Mouse (Mus musculus): Measurements from ENCODE around the gene Slc22a5. TPM values are rescaled to one million over a fixed set of nuclear protein-coding genes. Genes with fewer than 3 reads are reported as not detected.
"Not testable (repeated sequence)": the region's sequence is repeated elsewhere in the genome, so short reads cannot be mapped to it uniquely, and the experiment has no call there.

The Slc22a5 gene
- polyA plus RNA-seq, 1 experiment from 2014 or later, result 10.9 TPM

DNA sequence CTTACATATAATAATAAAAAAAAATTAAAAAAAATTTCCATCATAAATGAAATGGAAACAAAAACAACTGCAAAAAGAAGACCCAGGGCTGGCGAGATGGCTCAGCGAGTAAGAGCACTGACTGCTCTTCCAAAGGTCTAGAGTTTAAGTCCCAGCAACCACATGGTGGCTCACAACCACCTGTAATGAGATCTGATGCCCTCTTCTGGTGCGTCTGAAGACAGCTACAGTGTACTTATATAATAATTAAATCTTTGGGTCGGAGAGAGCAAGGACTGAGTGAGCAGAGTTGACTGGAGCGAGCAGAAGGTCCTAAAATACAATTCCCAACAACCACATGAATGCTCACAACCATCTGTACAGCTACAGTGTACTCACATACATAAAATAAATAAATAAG lies 13.4 kb downstream of the Slc22a5 start:
- not testable (repeated sequence) for H3K27ac ChIP-seq (replicated peaks); ATAC-seq (replicated peaks); H3K4me1 ChIP-seq; H3K4me2 ChIP-seq (replicated peaks); H3K4me3 ChIP-seq; H3K36me3 ChIP-seq; H3K9ac ChIP-seq (replicated peaks); H3K27me3 ChIP-seq; H3K9me3 ChIP-seq
- WGBS, result 79% methylated on average over 5 of the region's 5 CpGs

DNA sequence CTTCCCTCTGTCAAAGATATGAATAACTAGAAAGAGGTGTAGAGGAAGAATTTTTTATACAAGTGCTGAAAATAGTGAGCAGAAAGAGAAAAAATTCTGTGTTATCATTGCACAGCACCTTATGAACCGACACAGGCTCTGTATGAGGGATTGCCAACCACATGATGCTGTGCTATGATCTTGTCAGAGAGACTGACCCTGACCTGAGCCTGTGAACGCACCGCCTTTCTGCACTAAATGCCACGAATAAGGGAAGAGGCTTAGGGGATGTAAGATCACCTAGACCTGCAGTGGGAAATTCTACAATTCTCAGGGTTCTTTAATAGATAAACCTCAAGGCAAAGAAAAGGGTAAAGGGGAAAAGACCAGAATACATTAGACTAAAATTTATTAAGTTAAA lies 15.0 kb downstream of the Slc22a5 start:
- H3K9ac ChIP-seq (replicated peaks), result no peak overlapping the region
- 89% methylated on average over 4 of the region's 4 CpGs for whole genome bisulfite sequencing
- H3K36me3 ChIP-seq, result peaks cover 7% of the 10 kb centered on the region; the same call in 1 of the 2 replicates
- no peak overlapping the region for H3K27ac ChIP-seq (replicated peaks)
- no peaks in the 10 kb centered on the region for H3K9me3 ChIP-seq
- no peaks in the 10 kb centered on the region for H3K27me3 ChIP-seq
- no peak overlapping the region for H3K4me2 ChIP-seq (replicated peaks)
- ATAC-seq (replicated peaks), result no peak
- no peak overlapping the region for H3K4me3 ChIP-seq
- no peaks in the 10 kb centered on the region for H3K4me1 ChIP-seq

DNA sequence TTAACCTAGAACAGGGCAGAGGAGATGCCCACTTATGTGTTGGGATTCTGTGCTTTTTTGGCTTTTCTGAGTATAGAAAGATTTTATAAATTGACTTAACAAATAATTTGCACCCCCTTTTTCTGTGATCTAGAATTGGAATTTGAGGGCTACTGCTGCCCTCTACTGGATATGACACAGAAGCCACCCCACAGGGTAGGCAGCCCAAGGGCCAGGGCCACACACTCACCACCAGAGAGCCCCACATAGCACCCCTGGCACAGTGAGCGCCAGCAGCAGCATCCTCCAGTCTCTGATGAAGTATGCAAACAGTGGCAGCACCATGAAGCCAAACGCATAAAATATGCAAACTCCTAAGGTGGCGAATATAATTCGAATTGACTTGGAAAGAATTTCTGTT lies 16.8 kb downstream of the Slc22a5 start:
- no peak overlapping the region for H3K27ac ChIP-seq (replicated peaks)
- peaks cover 10% of the 10 kb centered on the region; the same call in 1 of the 2 replicates for H3K36me3 ChIP-seq
- ATAC-seq (replicated peaks), result no peak
- no peak overlapping the region for H3K4me3 ChIP-seq
- H3K4me2 ChIP-seq (replicated peaks), result no peak overlapping the region
- 73% methylated on average over 4 of the region's 4 CpGs for WGBS
- no peaks in the 10 kb centered on the region for H3K9me3 ChIP-seq
- H3K4me1 ChIP-seq, result no peaks in the 10 kb centered on the region
- no peaks in the 10 kb centered on the region for H3K27me3 ChIP-seq
- no peak overlapping the region for H3K9ac ChIP-seq (replicated peaks)

DNA sequence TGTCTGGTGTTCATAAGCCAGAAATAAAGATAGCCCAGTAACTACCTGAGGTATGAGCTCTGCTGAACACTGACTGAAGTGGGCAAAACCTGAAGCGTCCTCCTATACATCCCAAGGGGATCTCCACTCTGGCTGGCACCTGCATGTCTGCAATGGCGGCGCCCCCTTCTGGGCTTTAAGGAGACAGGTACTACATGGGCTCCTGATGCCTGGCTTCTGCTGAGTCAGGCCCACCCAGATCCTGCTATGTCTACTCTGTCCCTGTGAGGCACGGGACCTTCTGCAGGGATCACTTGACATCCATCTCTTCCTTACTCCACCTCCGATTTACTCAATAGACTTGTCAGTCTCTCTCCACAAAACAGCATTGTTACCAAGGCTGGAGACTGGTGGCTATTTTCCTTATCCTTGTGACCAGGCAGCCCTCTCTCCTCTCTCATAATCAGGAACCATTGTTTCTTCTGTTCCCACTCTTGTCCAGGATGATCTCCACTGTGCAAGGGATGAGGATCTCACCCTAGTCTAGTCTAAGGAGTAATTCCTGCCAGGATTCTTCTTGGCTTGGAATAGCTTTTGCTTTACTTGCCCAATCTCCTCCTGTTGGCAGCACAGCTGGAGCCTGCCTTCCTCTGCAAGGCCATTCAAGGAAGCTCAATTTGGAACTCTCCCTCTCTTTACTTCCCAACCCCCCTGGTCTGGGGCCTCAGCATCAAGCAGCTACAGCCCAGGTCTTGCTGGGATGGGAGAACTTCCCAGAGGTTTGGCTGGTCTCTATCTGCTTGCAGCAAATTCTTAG lies 17.4 kb downstream of the Slc22a5 start:
- not testable (repeated sequence) for H3K4me2 ChIP-seq (replicated peaks); H3K27ac ChIP-seq (replicated peaks); H3K27me3 ChIP-seq; H3K9me3 ChIP-seq; H3K4me1 ChIP-seq; H3K36me3 ChIP-seq; H3K9ac ChIP-seq (replicated peaks); H3K4me3 ChIP-seq; ATAC-seq (replicated peaks)
- WGBS, result 64% methylated on average over 5 of the region's 5 CpGs

DNA sequence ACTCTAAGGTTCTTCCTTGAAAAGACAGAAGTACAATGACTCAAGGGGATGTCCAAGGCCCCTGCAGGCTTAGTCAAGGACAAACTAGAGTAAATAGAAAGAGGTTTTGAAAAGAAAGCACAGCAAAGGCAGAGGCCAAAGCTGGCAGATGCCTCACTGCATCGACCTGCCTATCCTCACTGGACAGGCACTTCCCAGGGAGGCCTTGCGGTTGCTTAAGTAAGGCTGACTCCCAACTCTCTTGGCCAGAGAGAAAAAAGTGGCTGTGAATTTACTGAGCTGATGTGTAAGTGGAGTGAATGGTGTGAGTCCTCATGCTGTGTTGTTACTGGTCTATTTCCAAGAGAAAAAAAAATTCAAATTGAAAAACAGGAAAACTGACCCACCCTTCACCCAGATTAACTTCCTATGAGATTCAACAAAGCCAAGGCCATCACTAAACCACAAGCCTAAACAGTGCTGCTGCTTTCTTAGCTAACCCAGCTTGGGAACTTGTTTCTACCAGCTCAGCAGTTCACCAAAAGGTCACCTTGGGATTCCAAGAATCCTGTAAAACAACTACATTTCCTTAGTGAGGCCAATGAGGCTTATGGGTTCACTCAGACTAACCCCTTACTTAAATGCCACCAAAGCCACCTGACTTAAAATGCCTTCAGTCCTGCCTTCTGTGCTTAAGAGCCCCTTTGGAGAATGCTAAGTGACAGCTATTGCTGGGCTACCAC lies 19.5 kb downstream of the Slc22a5 start:
- Histone ChIP-seq H3K9ac (replicated peaks) (no peak overlapping the region), H3K36me3 (peaks cover 10% of the 10 kb centered on the region; the same call in 1 of the 2 replicates), H3K4me2 (replicated peaks) (no peak overlapping the region), H3K4me1 (no peaks in the 10 kb centered on the region), H3K27ac (replicated peaks) (no peak overlapping the region), H3K27me3 (no peaks in the 10 kb centered on the region), H3K9me3 (no peaks in the 10 kb centered on the region), H3K4me3 (no peak overlapping the region)
- WGBS, result 84% methylated on average over 2 of the region's 2 CpGs
- no peak for ATAC-seq (replicated peaks)

DNA sequence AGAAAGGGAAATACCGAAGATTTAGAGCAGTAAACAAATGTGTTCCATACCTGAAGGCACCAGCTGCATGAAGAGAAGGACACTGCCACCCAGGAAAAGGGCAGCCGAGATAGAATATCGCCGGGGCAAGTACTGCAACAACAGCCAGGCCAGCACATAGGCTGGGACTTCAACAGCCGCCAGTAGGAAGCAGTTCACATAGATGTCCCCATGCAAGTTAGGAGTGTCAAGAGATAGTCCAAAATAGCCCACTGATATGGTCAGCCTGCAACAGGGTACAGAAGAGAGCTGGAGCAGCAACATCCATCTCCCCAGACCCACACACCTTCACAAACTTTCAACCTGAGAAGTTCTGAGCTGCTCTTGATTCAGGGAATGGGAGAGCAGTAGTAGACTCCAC lies 22.3 kb downstream of the Slc22a5 start:
- Histone ChIP-seq H3K9me3 (no peaks in the 10 kb centered on the region), H3K9ac (replicated peaks) (no peak overlapping the region), H3K4me3 (no peak overlapping the region), H3K4me2 (replicated peaks) (no peak overlapping the region), H3K4me1 (no peaks in the 10 kb centered on the region), H3K36me3 (peaks cover 10% of the 10 kb centered on the region; the same call in 1 of the 2 replicates), H3K27me3 (no peaks in the 10 kb centered on the region), H3K27ac (replicated peaks) (no peak overlapping the region)
- 91% methylated on average over 5 of the region's 5 CpGs for WGBS
- ATAC-seq (replicated peaks), result no peak

DNA sequence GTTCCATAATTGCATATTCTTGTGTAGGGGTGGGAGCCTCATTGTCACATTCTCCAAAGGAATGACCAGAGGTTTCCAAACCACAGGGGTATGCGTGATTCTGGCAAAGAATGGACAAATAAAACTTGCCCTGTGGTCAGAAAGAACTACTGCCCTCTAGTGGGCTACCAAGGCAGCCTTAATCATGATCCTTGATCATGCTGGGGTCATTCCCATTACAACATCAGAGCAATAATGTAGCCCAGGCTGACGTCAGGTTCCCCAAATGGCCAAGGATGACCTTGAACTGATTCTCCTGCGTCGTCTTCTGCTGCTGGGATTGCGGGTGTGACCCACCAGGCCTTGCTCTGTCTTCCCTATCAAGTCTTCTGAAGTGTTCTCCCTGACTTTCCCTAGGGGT lies 23.1 kb downstream of the Slc22a5 start:
- not testable (repeated sequence) for H3K4me3 ChIP-seq; H3K36me3 ChIP-seq; ATAC-seq (replicated peaks); H3K9me3 ChIP-seq; H3K4me1 ChIP-seq; H3K9ac ChIP-seq (replicated peaks); H3K27me3 ChIP-seq; H3K27ac ChIP-seq (replicated peaks); H3K4me2 ChIP-seq (replicated peaks)
- 45% methylated on average over 5 of the region's 5 CpGs for WGBS

DNA sequence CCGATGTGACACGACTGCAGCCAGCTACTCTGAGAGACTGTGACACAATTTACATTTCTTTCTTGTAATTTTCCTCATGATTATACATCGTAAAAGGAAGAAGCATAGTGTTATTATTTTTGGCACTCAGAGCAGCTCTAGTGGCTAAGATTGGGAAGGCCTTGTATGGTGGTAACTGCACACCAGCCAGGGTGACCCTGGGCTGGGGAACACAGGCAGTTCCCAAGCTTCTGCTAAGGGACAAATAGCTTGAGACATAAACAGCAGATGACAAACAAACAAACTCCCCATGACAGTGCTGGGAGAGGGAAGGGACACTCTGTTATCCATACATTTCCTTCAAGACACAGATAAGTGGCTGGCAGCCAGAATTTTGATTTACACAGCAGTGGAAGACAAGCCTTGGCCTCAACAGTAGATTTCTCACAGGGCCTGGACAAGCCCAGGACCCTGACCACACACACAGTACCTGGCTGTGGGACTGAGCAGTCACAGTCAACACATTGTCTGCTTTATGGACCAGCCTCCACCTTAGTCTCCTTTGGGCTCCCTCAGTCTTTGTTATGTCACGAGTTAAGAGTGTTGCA lies 26.6 kb downstream of the Slc22a5 start:
- not testable (repeated sequence) for H3K4me3 ChIP-seq; ATAC-seq (replicated peaks); H3K9me3 ChIP-seq; H3K4me2 ChIP-seq (replicated peaks); H3K9ac ChIP-seq (replicated peaks); H3K4me1 ChIP-seq; H3K27me3 ChIP-seq; H3K36me3 ChIP-seq; H3K27ac ChIP-seq (replicated peaks)
- WGBS, result 64% methylated on average over 2 of the region's 4 CpGs

DNA sequence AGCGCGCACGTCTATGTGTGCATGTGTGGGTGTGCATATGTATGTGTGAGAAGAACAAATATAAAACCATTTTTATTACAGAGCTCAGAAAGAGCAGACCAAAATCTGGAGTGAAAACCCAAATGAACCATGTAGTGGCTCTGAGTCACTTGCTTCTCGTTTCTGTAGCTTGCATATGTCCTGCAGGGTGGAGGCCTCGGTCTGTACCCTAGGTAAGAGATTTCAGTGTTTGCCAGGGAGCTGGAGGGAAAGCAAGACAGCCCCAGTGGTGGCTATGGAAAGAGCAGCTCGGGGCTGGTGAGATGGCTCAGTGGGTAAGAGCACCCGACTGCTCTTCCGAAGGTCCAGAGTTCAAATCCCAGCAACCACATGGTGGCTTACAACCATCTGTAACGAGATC lies 30.5 kb downstream of the Slc22a5 start:
- H3K9me3 ChIP-seq; H3K4me1 ChIP-seq; H3K4me3 ChIP-seq; H3K36me3 ChIP-seq; H3K4me2 ChIP-seq (replicated peaks); H3K9ac ChIP-seq (replicated peaks); ATAC-seq (replicated peaks); H3K27me3 ChIP-seq; H3K27ac ChIP-seq (replicated peaks): not testable (repeated sequence)
- 77% methylated on average over 8 of the region's 9 CpGs for WGBS

DNA sequence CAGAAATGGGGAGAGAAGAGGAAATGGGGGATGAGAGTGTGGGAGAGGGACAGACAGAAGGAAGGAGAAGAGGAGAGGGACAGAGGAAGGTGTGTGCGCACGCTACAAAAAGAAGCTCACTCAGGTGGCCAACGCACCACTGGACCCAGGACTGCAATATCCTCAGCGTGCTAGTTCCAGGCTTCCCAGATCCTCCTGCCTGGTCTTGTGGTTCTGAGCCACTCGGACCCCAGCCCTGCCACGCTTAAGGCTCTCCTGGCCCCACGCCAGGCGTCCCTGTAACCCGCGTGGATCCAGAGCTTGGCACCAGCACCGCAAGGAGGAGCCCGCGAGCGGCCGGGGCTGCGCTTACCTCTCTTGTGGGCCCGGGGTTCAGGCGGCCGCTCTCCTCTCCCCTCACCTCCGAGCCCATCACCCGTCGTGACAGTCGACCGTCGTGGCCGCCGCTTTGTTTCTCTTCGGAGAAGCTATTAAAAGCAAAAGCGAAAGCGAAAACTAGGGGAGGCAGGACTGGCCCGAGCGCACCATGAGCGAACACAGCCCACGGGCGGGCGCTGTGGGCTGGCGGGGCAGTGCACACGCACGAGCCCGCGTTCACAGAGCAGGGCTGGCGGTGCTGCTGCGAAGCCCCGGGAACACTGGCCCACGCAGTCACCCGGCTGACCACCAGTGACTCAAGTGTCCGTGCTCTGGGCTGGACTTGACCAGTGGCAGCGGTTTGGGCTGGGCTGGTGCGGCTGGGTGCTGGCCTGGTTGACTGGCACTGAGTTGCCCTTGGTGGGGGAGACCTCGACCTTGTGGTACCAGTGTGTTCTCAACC lies 32.5 kb downstream of the Slc22a5 start, which contains the start of gene Gm12216:
TSS of gene Gm12216 (minus strand) at position 496 of the 820 bp plus-strand sequence.
- Histone ChIP-seq H3K4me2 (replicated peaks) (peak within 1 kb of the TSS; percentile 77), H3K9ac (replicated peaks) (peak within 1 kb of the TSS; percentile 25; the same call in 1 of the 2 replicates), H3K4me3 (peak within 1 kb of the TSS; percentile 49)
- H3K27me3 ChIP-seq; H3K9me3 ChIP-seq; H3K27ac ChIP-seq (replicated peaks); H3K4me1 ChIP-seq; H3K36me3 ChIP-seq: not testable (repeated sequence)
- 11% methylated on average over 44 of the region's 50 CpGs for WGBS
- ATAC-seq (replicated peaks), result peak; percentile 70; the same call in 1 of the 2 replicates

DNA sequence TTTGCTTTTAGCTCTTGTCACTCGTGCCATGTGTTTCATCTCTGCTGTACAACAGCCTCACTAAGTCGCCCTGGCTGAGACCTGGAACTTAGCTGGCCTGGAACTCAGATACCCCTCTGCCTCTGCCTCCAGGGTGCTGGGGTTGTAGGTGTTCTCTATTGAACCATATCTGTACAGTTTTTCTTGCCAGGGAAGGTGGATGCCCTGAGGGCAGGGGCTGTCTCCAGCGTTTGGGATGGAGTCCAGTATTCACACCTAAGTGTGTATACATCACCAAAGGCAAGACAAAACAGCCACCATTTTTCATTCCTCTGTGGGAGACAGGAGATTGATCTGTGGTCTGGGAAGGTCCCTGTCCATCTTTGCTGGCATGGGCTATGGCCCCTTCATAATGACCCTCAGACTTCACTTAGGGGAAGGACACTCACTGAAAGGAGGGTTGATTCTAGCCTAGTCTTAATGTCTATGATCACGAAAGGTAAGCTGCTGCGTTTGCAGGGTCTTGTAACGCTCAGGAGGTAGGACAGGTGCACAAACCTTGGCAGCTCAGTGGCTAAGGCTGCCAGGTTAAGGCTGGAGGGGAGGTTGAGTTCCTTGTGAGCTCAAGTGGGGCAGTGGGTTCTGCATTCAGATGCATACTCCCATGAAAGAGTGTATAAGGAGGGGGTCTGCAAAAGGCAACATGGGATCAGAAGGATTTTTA lies 33.3 kb downstream of the Slc22a5 start:
- 80% methylated on average over 6 of the region's 6 CpGs for WGBS
- H3K4me2 ChIP-seq (replicated peaks), result peak overlapping the region; percentile 77; the same call in 1 of the 2 replicates
- no peak overlapping the region for H3K27ac ChIP-seq (replicated peaks)
- no peak overlapping the region for H3K4me3 ChIP-seq
- H3K27me3 ChIP-seq, result no peaks in the 10 kb centered on the region
- H3K9me3 ChIP-seq, result no peaks in the 10 kb centered on the region
- no peaks in the 10 kb centered on the region for H3K36me3 ChIP-seq
- no peak overlapping the region for H3K9ac ChIP-seq (replicated peaks)
- peaks cover 3% of the 10 kb centered on the region; the same call in 1 of the 2 replicates for H3K4me1 ChIP-seq
- no peak for ATAC-seq (replicated peaks)

Data from forebrain, embryonic 15.5 days (tissue).